Comparison of ENCODE assay signal across 8 mouse cellular contexts in the genomic region with DNA sequence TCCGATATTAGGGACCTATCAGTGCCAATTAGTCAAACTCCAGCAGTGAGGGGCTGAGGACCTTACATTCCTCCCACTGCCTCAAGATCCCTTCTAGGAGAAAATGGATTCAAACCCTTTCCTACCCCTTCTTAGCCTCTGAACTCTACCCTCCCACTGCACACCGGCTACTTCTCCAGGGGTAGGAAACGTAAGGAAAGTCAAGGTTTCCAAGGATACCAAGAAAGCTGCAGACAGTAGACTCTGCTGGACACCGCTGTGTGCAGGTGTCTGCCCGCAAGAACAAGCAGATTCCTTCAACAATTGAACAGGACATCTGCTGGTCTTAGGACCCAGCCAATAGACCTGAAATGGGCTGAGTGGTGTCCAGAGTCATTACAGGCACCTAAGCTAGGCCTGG. TPM values are rescaled to one million over a fixed set of nuclear protein-coding genes. Genes with fewer than 3 reads are reported as not detected.
DNase-seq lines count a peak whose midpoint lies in the region; ATAC-seq and TF ChIP-seq lines count a peak whose summit lies in the region.

No protein-coding gene starts in this region.

- H3K27me3 ChIP-seq in heart, embryonic 12.5 days (replicated peaks), result no peaks in the 10 kb centered on the region
- H3K27me3 ChIP-seq in forebrain, postnatal 0 days (ENCODE audit: insufficient read depth, low read length), result no peaks in the 10 kb centered on the region
- H3K27me3 ChIP-seq in liver, postnatal 0 days (ENCODE audit: insufficient read depth, low read length), result no peaks in the 10 kb centered on the region

- peaks cover 45% of the 10 kb centered on the region for H3K4me1 ChIP-seq in heart, embryonic 12.5 days (replicated peaks)
- peaks cover 10 to 43% of the 10 kb centered on the region in 2 experiments for H3K4me1 ChIP-seq in ES-E14 (ENCODE audit: control insufficient read depth in 2 of 2, insufficient read depth in 2 of 2, low read length in 2 of 2, poor library complexity in 1 of 2)
- H3K4me1 ChIP-seq in forebrain, postnatal 0 days (ENCODE audit: insufficient read depth), result peaks cover 33% of the 10 kb centered on the region
- H3K4me1 ChIP-seq in liver, postnatal 0 days (ENCODE audit: insufficient read depth), result peaks cover 73% of the 10 kb centered on the region

- H3K36me3 ChIP-seq in heart, embryonic 12.5 days, result no peaks in the 10 kb centered on the region
- H3K36me3 ChIP-seq in ES-E14 (ENCODE audit: control insufficient read depth, insufficient read depth, low read length, poor library complexity, severe bottlenecking), result no peaks in the 10 kb centered on the region
- H3K36me3 ChIP-seq in forebrain, postnatal 0 days (ENCODE audit: insufficient read depth), result no peaks in the 10 kb centered on the region
- no peaks in the 10 kb centered on the region for H3K36me3 ChIP-seq in liver, postnatal 0 days (replicated peaks; ENCODE audit: insufficient read depth, low read length)

- H3K4me3 ChIP-seq in heart, embryonic 12.5 days, result peak overlapping the region; percentile 83; the same call in 1 of the 2 replicates
- peak overlapping the region; percentile 76 to 88; a peak in 3 of 4 replicates for H3K4me3 ChIP-seq in ES-E14 (ENCODE audit: insufficient read depth in 1 of 2, low read depth in 1 of 2, low read length in 2 of 2, poor library complexity in 1 of 2, severe bottlenecking in 1 of 2)
- peak overlapping the region; percentile 77 for H3K4me3 ChIP-seq in forebrain, postnatal 0 days (ENCODE audit: low read depth, low read length)
- no peak overlapping the region for H3K4me3 ChIP-seq in liver, postnatal 0 days (ENCODE audit: low read depth, low read length)

- peak overlapping the region; percentile 93 for H3K27ac ChIP-seq in heart, embryonic 12.5 days (ENCODE audit: poor library complexity, severe bottlenecking)
- H3K27ac ChIP-seq in ES-E14 (ENCODE audit: insufficient read depth, low read depth, low read length, poor library complexity, severe bottlenecking), result no peak overlapping the region
- peak overlapping the region; percentile 76 for H3K27ac ChIP-seq in forebrain, postnatal 0 days (ENCODE audit: low read depth, low read length)
- H3K27ac ChIP-seq in liver, postnatal 0 days (ENCODE audit: low read depth), result peak overlapping the region; percentile 89

- no peak for DNase-seq in heart, postnatal 10 days
- DNase-seq in ES-E14 (ENCODE audit: low read depth, low spot score), result no peak
- no peak for DNase-seq in forebrain, postnatal 0 days
- DNase-seq in liver, postnatal 0 days, result no peak
- no peak for DNase-seq in adrenal gland, adult 18-20 months (ENCODE audit: low spot score in 2 of 2)
- DNase-seq in spleen, postnatal 14 days (ENCODE audit: low spot score in 2 of 2), result no peak
- DNase-seq in ovary, adult 18-20 months (ENCODE audit: low spot score), result no peak

- TF ChIP-seq CTCF in forebrain, postnatal 0 days (IDR thresholded peaks at IDR 0.05; ENCODE audit: low read depth), result no peak
- TF ChIP-seq CTCF in liver, postnatal 0 days (IDR thresholded peaks at IDR 0.05; ENCODE audit: low read depth), result no peak

- ATAC-seq in heart, embryonic 12.5 days (ENCODE audit: insufficient number of reproducible peaks, low FRiP score), result no peak
- ATAC-seq in forebrain, postnatal 0 days, result no peak
- no peak for ATAC-seq in liver, postnatal 0 days

- WGBS in heart, embryonic 12.5 days, result 44% methylated on average over 5 of the region's 5 CpGs
- 40% methylated on average over 5 of the region's 5 CpGs for WGBS in forebrain, postnatal 0 days
- 51% methylated on average over 5 of the region's 5 CpGs for WGBS in liver, postnatal 0 days (ENCODE audit: insufficient replicate concordance)

- in situ Hi-C loops in ES-E14 (cut with MboI; ENCODE audit: low sequenced_read_pairs in 2 of 2, unreplicated experiment in 2 of 2), result no loop called here

- H3K9me3 ChIP-seq in heart, embryonic 12.5 days (replicated peaks), result no peaks in the 10 kb centered on the region
- no peaks in the 10 kb centered on the region for H3K9me3 ChIP-seq in ES-E14 (ENCODE audit: control insufficient read depth, insufficient read depth, low read depth, low read length)
- H3K9me3 ChIP-seq in forebrain, postnatal 0 days (ENCODE audit: low read length), result no peaks in the 10 kb centered on the region
- H3K9me3 ChIP-seq in liver, postnatal 0 days (ENCODE audit: low read length), result no peaks in the 10 kb centered on the region

- H3K4me2 ChIP-seq in heart, embryonic 12.5 days, result peak overlapping the region; percentile 89
- peak overlapping the region; percentile 58 for H3K4me2 ChIP-seq in forebrain, postnatal 0 days (ENCODE audit: low read depth)
- peak overlapping the region; percentile 97 for H3K4me2 ChIP-seq in liver, postnatal 0 days (ENCODE audit: low read depth, low read length)

- peak overlapping the region; percentile 90; the same call in 1 of the 2 replicates for H3K9ac ChIP-seq in heart, embryonic 12.5 days
- no peak overlapping the region; the same call in 1 of the 2 replicates for H3K9ac ChIP-seq in ES-E14 (ENCODE audit: insufficient read depth, low read depth, low read length, poor library complexity, severe bottlenecking)
- peak overlapping the region; percentile 95 for H3K9ac ChIP-seq in forebrain, postnatal 0 days
- H3K9ac ChIP-seq in liver, postnatal 0 days (replicated peaks), result no peak overlapping the region

- intact Hi-C loops in heart, postnatal 10 days (cut with DNase I), result no loop called here

- TF ChIP-seq EP300 in liver, postnatal 0 days (IDR thresholded peaks at IDR 0.05; ENCODE audit: low read depth), result no peak

TF ChIP-seq in ES-E14, 5 proteins besides CTCF, POLR2A, EP300 and RAD21:
- TF ChIP-seq HCFC1 (IDR thresholded peaks at IDR 0.05; ENCODE audit: borderline replicate concordance, insufficient read depth, low read length) (no peak), CHD2 (IDR thresholded peaks at IDR 0.05; ENCODE audit: low read depth, low read length) (no peak), MAFK (IDR thresholded peaks at IDR 0.05; ENCODE audit: insufficient read depth, low read depth, low read length) (no peak)
TF ChIP-seq in ES-E14: peak in this region for 0.

RNA-seq across cellular contexts. Expression of gene Arrb1, which starts 0.8 kb away (rescaled TPM):
- 13.4 and 14.5 TPM in 2 replicates for polyA plus RNA-seq in heart, embryonic 12.5 days (2016; fragmentation: Nextera tagmentation; extraction: Ambion mirVana)
- 10 to 100 TPM; 25.0 to 33.3 TPM for total RNA-seq in heart, postnatal 10 days (2021)
- 10.7 and 15.3 TPM in 2 replicates for total RNA-seq in ES-E14 (2012; rRNA removed)
- total RNA-seq in forebrain, postnatal 0 days (2014; rRNA removed), result 88.0 and 102 TPM in 2 replicates
- polyA plus RNA-seq in forebrain, postnatal 0 days (2015; fragmentation: Nextera tagmentation; extraction: Ambion mirVana), result 10.3 and 13.0 TPM in 2 replicates
- 20.1 and 21.8 TPM in 2 replicates for polyA plus RNA-seq in liver, postnatal 0 days (2015; fragmentation: Nextera tagmentation; extraction: Ambion mirVana)
- total RNA-seq in adrenal gland, adult 18-20 months (2021), result 10 to 100 TPM; 38.3 to 43.6 TPM

RNA-seq across cellular contexts. Expression of gene Rps3, which starts 51.0 kb away (rescaled TPM):
- polyA plus RNA-seq in heart, embryonic 12.5 days (2016; fragmentation: Nextera tagmentation; extraction: Ambion mirVana), result 459 and 490 TPM in 2 replicates
- total RNA-seq in heart, postnatal 10 days (2021), result 100 to 1,000 TPM; 380 to 408 TPM
- 1,655 and 1,728 TPM in 2 replicates for total RNA-seq in ES-E14 (2012; rRNA removed)
- 1,114 and 1,634 TPM in 2 replicates for total RNA-seq in forebrain, postnatal 0 days (2014; rRNA removed)
- 543 and 688 TPM in 2 replicates for polyA plus RNA-seq in forebrain, postnatal 0 days (2015; fragmentation: Nextera tagmentation; extraction: Ambion mirVana)
- 472 TPM in 2 replicates for polyA plus RNA-seq in liver, postnatal 0 days (2015; fragmentation: Nextera tagmentation; extraction: Ambion mirVana)
- 100 to 1,000 TPM; 511 to 548 TPM for total RNA-seq in adrenal gland, adult 18-20 months (2021)

Comparison
In these comparisons a context has a peak if more than half of its experiments do, and no peak if none do; other contexts are left out.
1. H3K9ac ChIP-seq: peak in heart, embryonic 12.5 days (single experiment) and forebrain, postnatal 0 days (single experiment); none in ES-E14 (single experiment) and liver, postnatal 0 days (single experiment).
2. Peak in every context shown above with its lines, with median percentiles within 50 percentile points of each other: H3K4me2 ChIP-seq.